Mouse (Mus musculus) brain, embryonic 14.5 days (tissue): ENCODE data around the gene Pfkfb2. TPM values are rescaled to one million over a fixed set of nuclear protein-coding genes. Genes with fewer than 3 reads are reported as not detected.
"Not testable (repeated sequence)": the region's sequence is repeated elsewhere in the genome, so short reads cannot be mapped to it uniquely, and the experiment has no call there.

Experiments used
- DNase-seq: peaks from one replicate; pipeline ENCODE4 v3.0.0-alpha.2; 2011; ENCODE audit warnings: low read depth
- CTCF ChIP-seq: fragments of 200-500 bp; IDR thresholded peaks from 2 replicates; pipeline ENCODE4 v1.5.1; 2012; ENCODE audit warnings: inconsistent platforms, mild to moderate bottlenecking, moderate library complexity, borderline replicate concordance; ENCODE audit not compliant: insufficient read depth, insufficient read length; ENCODE audit errors: extremely low read depth
- POLR2A ChIP-seq: fragments of 200-500 bp; IDR thresholded peaks from 2 replicates; pipeline ENCODE4 v1.6.1; 2012; ENCODE audit warnings: mild to moderate bottlenecking, inconsistent platforms, borderline replicate concordance; ENCODE audit not compliant: poor library complexity, insufficient read depth, insufficient read length, severe bottlenecking; ENCODE audit errors: extremely low read depth
- polyA plus RNA-seq: library from polyadenylated mRNA; depleted of rRNA; stranded (reverse); fragments of >200 nt; gene quantifications from 2 replicates; pipeline ENCODE4 v1.2.3, GENCODE M21; 2012; rRNA removed

Gene Pfkfb2
- polyA plus RNA-seq, 1 experiment: 33.9 TPM

GRCm38 (mm10) chr1:130661454-130661853 is 67.6 kb downstream of the Pfkfb2 start, which contains the start of gene C4bp:
C4bp (minus strand) TSS chr1:130661632.
- TF ChIP-seq CTCF (no peak), POLR2A (no peak)
- DNase-seq: no peak

- DNase-seq: not testable (repeated sequence)
Measured at GRCm38 (mm10) chr1:130659641-130660040, 69.4 kb downstream of the Pfkfb2 start.

GRCm38 (mm10) chr1:130644103-130644502 is 85.0 kb downstream of the Pfkfb2 start:
- TF ChIP-seq CTCF: no peak
- TF ChIP-seq POLR2A: no peak
- DNase-seq: peak; percentile 51

GRCm38 (mm10) chr1:130640967-130641366 is 88.1 kb downstream of the Pfkfb2 start:
- TF ChIP-seq POLR2A: no peak
- no peak for TF ChIP-seq CTCF
- DNase-seq: no peak

Other genes starting within 250 kb of the Pfkfb2 start
- not detected in 2 replicates for gene Zp3r, start 99.6 kb downstream of the Pfkfb2 start, polyA plus RNA-seq
- 0.03 TPM in 1 of 2 replicates, not detected in the other for gene C4bp, start 67.6 kb downstream of the Pfkfb2 start, polyA plus RNA-seq
- not detected in 2 replicates for gene Gm29427, start 13.5 kb downstream of the Pfkfb2 start, polyA plus RNA-seq
- 3.9 and 5.3 TPM in 2 replicates for gene Yod1, start 11.9 kb downstream of the Pfkfb2 start, polyA plus RNA-seq
- gene AA986860, start 2.7 kb upstream of the Pfkfb2 start, polyA plus RNA-seq: 0.50 and 0.59 TPM in 2 replicates
- gene Fcamr, start 71.6 kb upstream of the Pfkfb2 start, polyA plus RNA-seq: 0.04 and 0.08 TPM in 2 replicates
- 0.03 and 0.16 TPM in 2 replicates for gene Pigr, start 97.4 kb upstream of the Pfkfb2 start, polyA plus RNA-seq
- 0.19 and 0.28 TPM in 2 replicates for gene Fcmr, start 136.4 kb upstream of the Pfkfb2 start, polyA plus RNA-seq
- not detected in 2 replicates for gene Il24, start 158.2 kb upstream of the Pfkfb2 start, polyA plus RNA-seq
- not detected in 2 replicates for gene Il20, start 182.2 kb upstream of the Pfkfb2 start, polyA plus RNA-seq
- gene Il19, start 210.9 kb upstream of the Pfkfb2 start, polyA plus RNA-seq: not detected in 2 replicates